ENCODE assay signal across 9 mouse cellular contexts in genomic region chr5:31614339-31615025, GRCm38 (mm10). TPM values are rescaled to one million over a fixed set of nuclear protein-coding genes. Genes with fewer than 3 reads are reported as not detected.
DNase-seq lines count a peak whose midpoint lies in the region; ATAC-seq lines count a peak whose summit lies in the region.
"Had no signal": no experiment of that assay in that cellular context is flagged by ENCODE, and none has a peak within 500 bp of the region (broad histone marks: within the 10 kb centered on the region; RNA-seq: fewer than 3 reads in every experiment).

No protein-coding gene starts in this region.

- H3K9ac ChIP-seq in heart, embryonic 11.5 days (ENCODE audit: low read depth, low read length), result peak overlapping the region; percentile 90
- H3K9ac ChIP-seq in hindbrain, embryonic 15.5 days, result peak overlapping the region; percentile 64

- no peaks in the 10 kb centered on the region for H3K27me3 ChIP-seq in heart, embryonic 11.5 days (ENCODE audit: control insufficient read depth, insufficient read depth, low read length)
- H3K27me3 ChIP-seq in hindbrain, embryonic 15.5 days, result no peaks in the 10 kb centered on the region
- H3K27me3 ChIP-seq in megakaryocyte, embryonic 14.5 days (replicated peaks), result no peaks in the 10 kb centered on the region
- H3K27me3 ChIP-seq: Patski had no signal

- no peak for DNase-seq in heart, postnatal 4 days
- DNase-seq in T-cell, adult 2 months (ENCODE audit: low spot score), result peak; percentile 59
- peak; percentile 38 for DNase-seq in thymus, postnatal 4 days
- DNase-seq in cerebellum, adult 18-20 months, result no peak
- DNase-seq in cerebellum, postnatal 25 days, result no peak

- peak overlapping the region; percentile 89 for H3K27ac ChIP-seq in heart, embryonic 11.5 days (ENCODE audit: low read depth, low read length)
- H3K27ac ChIP-seq in hindbrain, embryonic 15.5 days (replicated peaks), result peak overlapping the region; percentile 86

- ATAC-seq in heart, embryonic 11.5 days (replicated peaks; ENCODE audit: insufficient number of reproducible peaks, low FRiP score, low TSS enrichment), result no peak
- ATAC-seq in hindbrain, embryonic 15.5 days (ENCODE audit: low FRiP score, low read depth), result no peak

- peak overlapping the region; percentile 69 for H3K4me3 ChIP-seq in heart, embryonic 11.5 days (ENCODE audit: low read depth, low read length)
- H3K4me3 ChIP-seq in hindbrain, embryonic 15.5 days, result peak overlapping the region; percentile 96
- peak overlapping the region; percentile 94 for H3K4me3 ChIP-seq in megakaryocyte, embryonic 14.5 days (replicated peaks)

- 49% methylated on average over 6 of the region's 6 CpGs for WGBS in heart, embryonic 11.5 days (ENCODE audit: insufficient replicate concordance)
- WGBS in hindbrain, embryonic 15.5 days, result 39% methylated on average over 6 of the region's 6 CpGs

- no peaks in the 10 kb centered on the region for H3K9me3 ChIP-seq in heart, embryonic 11.5 days (replicated peaks; ENCODE audit: control insufficient read depth, low read length)
- H3K9me3 ChIP-seq in hindbrain, embryonic 15.5 days, result no peaks in the 10 kb centered on the region
- no peaks in the 10 kb centered on the region for H3K9me3 ChIP-seq in megakaryocyte, embryonic 14.5 days

- peaks cover 5% of the 10 kb centered on the region; the same call in 1 of the 2 replicates for H3K36me3 ChIP-seq in heart, embryonic 11.5 days (ENCODE audit: control insufficient read depth, insufficient read depth, low read length)
- H3K36me3 ChIP-seq in hindbrain, embryonic 15.5 days, result peaks cover 4% of the 10 kb centered on the region; the same call in 1 of the 2 replicates
- peaks cover 53% of the 10 kb centered on the region for H3K36me3 ChIP-seq in megakaryocyte, embryonic 14.5 days (replicated peaks; ENCODE audit: low read length)

- peaks cover 7% of the 10 kb centered on the region for H3K4me1 ChIP-seq in heart, embryonic 11.5 days (ENCODE audit: control insufficient read depth, insufficient read depth, low read length)
- peaks cover 19% of the 10 kb centered on the region for H3K4me1 ChIP-seq in hindbrain, embryonic 15.5 days (replicated peaks)
- peaks cover 64% of the 10 kb centered on the region for H3K4me1 ChIP-seq in megakaryocyte, embryonic 14.5 days

- peak overlapping the region; percentile 71 for H3K4me2 ChIP-seq in heart, embryonic 11.5 days
- H3K4me2 ChIP-seq in hindbrain, embryonic 15.5 days, result peak overlapping the region; percentile 66

RNA-seq across cellular contexts. Expression of gene Mrpl33, which starts 17.7 kb away (rescaled TPM):
- polyA plus RNA-seq in heart, embryonic 11.5 days (2014; fragmentation: Nextera tagmentation; extraction: Ambion mirVana), result 323 and 328 TPM in 2 replicates
- 100 to 1,000 TPM; 276 to 287 TPM for total RNA-seq in heart, postnatal 4 days (2021)
- 213 and 230 TPM in 2 replicates for polyA plus RNA-seq in hindbrain, embryonic 15.5 days (2015; fragmentation: Nextera tagmentation; extraction: Ambion mirVana)
- 6.0 TPM in 1 of 2 replicates, not detected in the other for polyA plus RNA-seq in megakaryocyte, embryonic 14.5 days (2012; ENCODE audit: insufficient read depth, low replicate concordance)

Comparison
In these comparisons a context has a peak if more than half of its experiments do, and no peak if none do; other contexts are left out.
1. DNase-seq: peak in T-cell, adult 2 months (single experiment) and thymus, postnatal 4 days (single experiment); none in heart, postnatal 4 days (single experiment), cerebellum, adult 18-20 months (0 of 2) and cerebellum, postnatal 25 days (0 of 2).
2. RNA of gene Mrpl33, which starts 17.7 kb away (polyA plus RNA-seq): 323 to 328 TPM in heart, embryonic 11.5 days and 213 to 230 TPM in hindbrain, embryonic 15.5 days; 6.0 TPM in megakaryocyte, embryonic 14.5 days; every median in the first group is over 10 times any median in the second.
3. Peak in every context shown above with its lines, with median percentiles within 50 percentile points of each other: H3K4me3 ChIP-seq.